Mouse (Mus musculus): Measurements from ENCODE around the gene Urb1. TPM values are rescaled to one million over a fixed set of nuclear protein-coding genes. Genes with fewer than 3 reads are reported as not detected.
"Not testable (repeated sequence)": the region's sequence is repeated elsewhere in the genome, so short reads cannot be mapped to it uniquely, and the experiment has no call there.

Gene Urb1
- total and polyA plus RNA-seq, 3 experiments = 4.6 to 17.3 (median 10.3) TPM

GRCm38 (mm10) chr16:90823986-90824385 is 13.8 kb upstream of the Urb1 start:
- not testable (repeated sequence) for DNase-seq

- no peak for DNase-seq
Measured at GRCm38 (mm10) chr16:90822981-90823380, 12.8 kb upstream of the Urb1 start.

- no peak for DNase-seq
Measured at GRCm38 (mm10) chr16:90822284-90822935, 12.2 kb upstream of the Urb1 start.

GRCm38 (mm10) chr16:90821046-90821697 is 11.0 kb upstream of the Urb1 start:
- no peak for DNase-seq

GRCm38 (mm10) chr16:90820326-90820725 is 10.1 kb upstream of the Urb1 start:
- DNase-seq = no peak

- DNase-seq = peak; percentile 31
Measured at GRCm38 (mm10) chr16:90812086-90812485, 1.9 kb upstream of the Urb1 start.

- DNase-seq = no peak
Measured at GRCm38 (mm10) chr16:90810716-90811256, 573 bp upstream of the Urb1 start.

- DNase-seq = no peak
Measured at GRCm38 (mm10) chr16:90804466-90804865, 5.7 kb downstream of the Urb1 start.

GRCm38 (mm10) chr16:90801928-90802327 is 8.3 kb downstream of the Urb1 start:
- peak; percentile 50 for DNase-seq

GRCm38 (mm10) chr16:90801251-90801650 is 9.0 kb downstream of the Urb1 start:
- no peak for DNase-seq

- no peak for DNase-seq
Measured at GRCm38 (mm10) chr16:90799840-90800239, 10.4 kb downstream of the Urb1 start.

GRCm38 (mm10) chr16:90798848-90799247 is 11.4 kb downstream of the Urb1 start:
- DNase-seq = no peak

- no peak for DNase-seq
Measured at GRCm38 (mm10) chr16:90798446-90798845, 11.8 kb downstream of the Urb1 start.

GRCm38 (mm10) chr16:90794708-90795107 is 15.5 kb downstream of the Urb1 start:
- DNase-seq = no peak

- peak; percentile 56 for DNase-seq
Measured at GRCm38 (mm10) chr16:90792500-90792899, 17.7 kb downstream of the Urb1 start.

GRCm38 (mm10) chr16:90792066-90792465 is 18.1 kb downstream of the Urb1 start:
- DNase-seq = no peak

GRCm38 (mm10) chr16:90790946-90791345 is 19.3 kb downstream of the Urb1 start:
- no peak for DNase-seq

- no peak for DNase-seq
Measured at GRCm38 (mm10) chr16:90788580-90788979, 21.6 kb downstream of the Urb1 start.

- DNase-seq = no peak
Measured at GRCm38 (mm10) chr16:90785257-90785656, 25.0 kb downstream of the Urb1 start.

- no peak for DNase-seq
Measured at GRCm38 (mm10) chr16:90783302-90783701, 26.9 kb downstream of the Urb1 start.

GRCm38 (mm10) chr16:90779783-90780182 is 30.4 kb downstream of the Urb1 start:
- no peak for DNase-seq

GRCm38 (mm10) chr16:90775946-90776520 is 34.2 kb downstream of the Urb1 start:
- no peak for DNase-seq

- DNase-seq = peak; percentile 65
Measured at GRCm38 (mm10) chr16:90774646-90775045, 35.6 kb downstream of the Urb1 start.
